Mouse (Mus musculus): ENCODE data around the gene Dst.
A peak's percentile ranks its signal among the peaks of the same experiment; 100 is the strongest.
"Not testable (repeated sequence)": the region's sequence is repeated elsewhere in the genome, so short reads cannot be mapped to it uniquely, and the experiment has no call there.

Dst gene

DNA sequence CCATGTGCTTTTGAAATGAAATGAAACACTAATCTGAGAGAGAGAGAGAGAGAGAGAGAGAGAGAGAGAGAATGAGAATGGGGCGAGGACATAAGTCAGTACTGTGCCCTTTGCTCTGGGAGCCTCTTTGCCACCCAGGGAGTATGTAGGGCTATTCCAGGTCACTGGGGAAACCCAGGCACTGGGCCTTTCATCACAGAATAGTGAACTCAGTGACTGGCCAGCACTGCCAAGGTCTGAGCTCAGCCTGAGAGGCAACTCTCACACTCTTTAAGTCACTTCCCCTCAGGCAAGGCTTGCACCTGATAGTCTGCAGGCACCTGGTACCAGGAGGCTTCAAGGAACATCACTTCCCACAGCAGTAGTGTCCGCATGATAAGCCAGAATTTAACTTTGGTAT, 398.7 kb downstream of the Dst start:
- DNase-seq: peak in 1 of 2 experiments; percentile 30

DNA sequence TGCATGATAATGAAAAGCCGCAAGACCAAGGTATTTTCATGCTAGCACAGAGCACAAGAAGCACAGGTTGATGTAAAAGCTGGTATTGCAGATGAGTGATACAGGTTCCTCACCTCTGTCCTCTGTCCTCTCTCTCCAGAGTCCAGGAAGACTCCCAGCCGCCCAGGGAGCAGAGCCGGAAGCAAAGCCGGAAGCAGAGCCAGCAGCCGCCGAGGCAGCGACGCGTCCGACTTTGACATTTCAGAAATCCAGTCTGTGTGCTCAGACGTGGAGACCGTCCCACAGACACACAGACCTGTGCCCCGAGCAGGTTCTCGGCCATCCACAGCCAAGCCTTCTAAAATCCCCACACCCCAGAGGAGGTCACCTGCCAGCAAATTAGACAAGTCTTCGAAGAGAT, 399.2 kb downstream of the Dst start:
- no peak for DNase-seq

DNA sequence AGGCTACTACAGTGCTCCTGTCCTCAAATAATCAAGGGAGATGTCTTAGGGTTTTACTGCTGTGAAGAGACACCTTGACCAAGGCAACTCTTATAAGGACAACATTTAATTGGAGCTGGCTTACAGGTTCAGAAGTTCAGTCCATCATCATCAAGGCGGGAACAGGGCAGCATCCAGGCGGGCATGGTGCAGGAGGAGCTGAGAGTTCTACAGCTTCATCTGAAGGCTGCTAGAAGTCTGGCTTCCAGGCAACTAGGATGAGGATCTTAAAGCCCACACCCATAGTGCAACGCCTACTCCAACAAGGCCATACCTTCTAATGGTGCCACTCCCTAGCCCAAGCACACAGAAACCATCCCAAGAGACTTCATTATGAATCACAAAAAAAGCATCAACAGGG, 400.8 kb downstream of the Dst start:
- DNase-seq: not testable (repeated sequence)

DNA sequence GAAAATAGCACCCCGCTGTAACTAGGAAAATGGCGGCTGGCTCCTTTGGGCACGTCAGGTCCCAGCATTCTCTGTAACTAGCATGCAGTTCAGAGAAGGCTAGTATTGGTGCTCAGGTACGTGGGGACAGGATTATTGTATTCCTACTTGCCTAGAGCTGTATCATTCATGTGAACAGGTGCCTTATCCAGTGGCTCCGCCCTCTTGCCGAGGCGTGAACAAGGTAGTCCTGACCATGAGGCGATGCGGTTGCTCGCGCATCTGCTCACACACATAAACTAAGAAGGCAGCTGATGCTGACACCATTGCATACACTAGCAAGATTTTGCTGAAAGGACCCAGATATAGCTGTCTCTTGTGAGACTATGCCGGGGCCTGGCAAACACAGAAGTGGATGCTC, 401.4 kb downstream of the Dst start:
- DNase-seq: no peak

DNA sequence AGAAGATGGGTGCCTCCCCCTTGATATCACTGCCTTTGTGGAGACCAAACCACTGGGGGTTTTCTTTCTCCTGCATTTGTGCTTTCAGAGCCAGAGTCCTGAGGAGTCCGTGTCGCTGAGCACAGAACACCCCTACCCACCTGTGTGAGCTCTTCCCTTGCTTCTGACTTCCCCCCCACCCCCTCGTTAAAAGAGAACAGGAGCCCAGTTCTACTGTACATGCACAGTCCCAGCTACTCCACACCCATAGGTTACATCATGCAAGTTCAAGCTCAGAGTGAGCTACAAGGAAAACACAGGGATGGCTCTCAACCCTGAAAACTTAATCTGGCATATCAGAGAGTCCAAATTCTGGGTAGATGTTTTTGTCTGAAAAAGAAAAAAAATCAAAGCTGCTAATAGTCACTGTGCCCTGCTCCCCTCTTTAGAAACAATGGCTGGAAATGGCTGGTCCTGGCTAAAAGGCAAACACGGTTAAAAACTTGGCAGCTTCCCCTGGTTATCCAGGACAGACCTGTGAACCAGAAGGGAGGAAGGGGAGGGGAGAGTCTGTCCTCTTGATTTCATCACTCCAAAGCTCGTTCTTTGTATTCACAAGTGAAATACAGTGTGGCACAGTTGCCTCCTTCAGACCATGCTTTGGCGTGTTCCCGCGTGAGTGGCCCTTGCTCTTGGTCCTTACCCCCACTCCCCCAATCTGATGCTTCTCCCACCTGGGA, 402.7 kb downstream of the Dst start:
- peak in 1 of 2 experiments; percentile 33 for DNase-seq

DNA sequence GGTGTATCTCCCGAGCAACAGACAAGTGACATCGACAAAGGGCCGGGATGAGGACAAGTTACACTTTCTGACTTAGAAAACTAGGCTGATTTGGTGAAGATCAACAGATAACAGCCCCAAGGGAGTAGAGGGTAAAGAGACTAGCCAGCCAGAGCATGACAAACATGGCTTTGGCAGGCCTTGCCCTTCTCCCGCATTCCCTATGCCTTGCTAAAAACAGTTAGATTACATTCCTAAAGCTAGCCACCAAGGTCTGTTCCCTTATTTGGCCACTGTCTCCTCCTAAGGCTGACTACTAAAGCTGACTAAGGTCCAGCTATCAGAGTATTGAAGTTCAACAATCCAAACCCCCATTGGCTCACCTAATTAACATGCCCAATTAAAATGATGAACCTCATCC, 404.8 kb downstream of the Dst start:
- no peak for DNase-seq

DNA sequence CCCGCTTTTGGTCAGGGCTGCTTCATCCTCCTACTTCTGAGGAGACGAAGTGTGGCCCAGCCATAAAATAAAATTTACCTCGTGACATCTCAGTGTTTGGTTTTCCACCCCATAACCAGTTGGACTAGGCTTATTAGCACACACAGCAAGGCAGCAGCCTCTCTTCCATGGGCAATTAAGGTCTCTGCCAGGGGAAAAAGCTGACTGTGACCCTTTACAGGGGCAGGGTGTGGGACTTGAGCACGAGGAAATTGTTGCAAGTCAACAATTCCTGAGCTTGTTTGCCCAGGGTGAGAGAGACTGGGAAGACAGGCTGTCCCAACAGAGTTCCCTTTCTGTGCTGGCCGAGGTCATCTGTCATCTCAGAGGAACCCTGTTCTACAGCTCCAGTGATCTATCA, 407.4 kb downstream of the Dst start:
- no peak for DNase-seq

DNA sequence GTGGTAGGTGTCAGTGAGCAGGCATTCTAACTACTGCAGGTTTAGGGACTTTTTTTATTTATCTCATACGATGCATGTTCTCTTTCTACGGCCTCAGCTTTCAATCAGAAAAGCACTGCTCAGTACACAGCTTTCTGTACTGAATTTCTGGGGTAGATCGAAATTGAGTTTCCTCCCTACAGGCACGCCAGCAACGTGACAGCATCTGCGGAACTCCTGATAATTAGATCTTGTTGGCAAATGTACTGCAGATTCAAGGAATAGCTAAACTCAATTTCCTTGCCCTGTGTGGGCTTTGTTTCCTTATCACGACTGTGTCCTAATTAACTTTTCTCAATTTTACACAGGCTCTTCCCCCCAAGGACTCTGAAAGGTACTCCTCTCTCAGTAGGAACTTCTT, 416.2 kb downstream of the Dst start:
- no peak for DNase-seq

DNA sequence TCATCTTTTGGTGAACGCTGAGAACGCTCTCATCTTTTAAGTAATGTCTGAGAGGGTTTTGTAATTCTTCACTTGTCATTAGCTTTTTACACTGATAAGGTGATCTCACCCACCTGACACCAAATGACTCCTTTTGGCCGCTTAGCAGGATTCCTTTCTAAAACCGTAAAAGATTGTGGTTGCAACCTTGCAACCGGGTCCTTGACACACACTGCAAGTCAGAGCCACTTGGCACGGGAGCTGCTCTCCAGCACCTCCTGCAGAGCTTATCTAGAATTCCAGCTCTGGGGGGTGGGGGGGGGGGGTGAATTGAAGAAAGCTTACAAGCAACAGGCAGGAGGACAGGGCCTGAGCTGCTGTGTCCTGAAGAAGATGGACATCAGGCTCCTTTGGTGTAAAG, 420.6 kb downstream of the Dst start:
- no peak for DNase-seq

DNA sequence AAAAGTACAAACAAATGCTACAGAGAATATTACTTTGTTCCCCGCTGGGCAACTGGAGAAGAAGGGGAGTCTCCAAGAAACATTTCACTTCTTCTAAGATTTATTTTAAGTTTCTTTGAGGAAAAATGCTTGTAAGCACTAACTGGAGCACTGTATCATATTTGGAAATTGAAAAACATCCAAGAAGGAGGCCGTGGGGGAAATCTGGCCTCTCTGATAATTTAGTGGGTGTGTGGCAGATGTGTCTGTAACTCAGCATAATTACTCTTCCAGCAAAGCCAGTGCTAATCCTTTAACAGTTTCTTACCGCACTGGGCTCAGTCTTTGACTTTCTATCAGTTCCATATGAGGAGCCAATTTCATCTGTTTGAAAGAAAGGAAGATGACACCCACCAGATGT, 423.7 kb downstream of the Dst start:
- no peak for DNase-seq

Data from kidney, postnatal 36 days (tissue).